Mouse (Mus musculus): ENCODE data around the gene Cnih2. TPM values are rescaled to one million over a fixed set of nuclear protein-coding genes. Genes with fewer than 3 reads are reported as not detected.

The Cnih2 gene
- polyA plus RNA-seq, 1 experiment from 2014 or later, result 357 TPM

GRCm38 (mm10) chr19:5062041-5062440 is 36.3 kb downstream of the Cnih2 start:
- 86% methylated on average over 5 of the region's 5 CpGs for WGBS

GRCm38 (mm10) chr19:5060365-5061330 is 37.7 kb downstream of the Cnih2 start:
- Histone ChIP-seq H3K4me1 (replicated peaks) (peaks cover 28% of the 10 kb centered on the region), H3K27me3 (peaks cover 14% of the 10 kb centered on the region), H3K9me3 (no peaks in the 10 kb centered on the region), H3K4me2 (replicated peaks) (no peak overlapping the region), H3K9ac (replicated peaks) (no peak overlapping the region), H3K36me3 (no peaks in the 10 kb centered on the region), H3K4me3 (replicated peaks) (no peak overlapping the region), H3K27ac (no peak overlapping the region)
- WGBS, result 41% methylated on average over 5 of the region's 5 CpGs
- no peak for ATAC-seq

More at GRCm38 (mm10) chr19:5062041-5062440, 36.3 kb downstream of the Cnih2 start:
- no peak overlapping the region for H3K4me3 ChIP-seq (replicated peaks)
- no peak overlapping the region for H3K9ac ChIP-seq (replicated peaks)
- ATAC-seq, result no peak
- H3K4me1 ChIP-seq (replicated peaks), result peaks cover 24% of the 10 kb centered on the region
- H3K9me3 ChIP-seq, result no peaks in the 10 kb centered on the region
- H3K4me2 ChIP-seq (replicated peaks), result no peak overlapping the region
- no peaks in the 10 kb centered on the region for H3K36me3 ChIP-seq
- no peak overlapping the region for H3K27ac ChIP-seq
- H3K27me3 ChIP-seq, result peaks cover 26% of the 10 kb centered on the region

- Histone ChIP-seq H3K9me3 (no peaks in the 10 kb centered on the region), H3K27ac (no peak overlapping the region), H3K4me3 (replicated peaks) (no peak overlapping the region), H3K27me3 (peaks cover 20% of the 10 kb centered on the region), H3K9ac (replicated peaks) (peak overlapping the region; percentile 33; the same call in 1 of the 2 replicates), H3K4me2 (replicated peaks) (no peak overlapping the region), H3K4me1 (replicated peaks) (peaks cover 28% of the 10 kb centered on the region), H3K36me3 (no peaks in the 10 kb centered on the region)
- ATAC-seq, result peak; percentile 41; the same call in 1 of the 2 replicates
- 10% methylated on average over 10 of the region's 10 CpGs for WGBS
Observed at GRCm38 (mm10) chr19:5058801-5059771, 39.2 kb downstream of the Cnih2 start.

GRCm38 (mm10) chr19:5057876-5058775 is 40.2 kb downstream of the Cnih2 start:
- 28% methylated on average over 16 of the region's 16 CpGs for WGBS
- peaks cover 28% of the 10 kb centered on the region for H3K4me1 ChIP-seq (replicated peaks)
- no peak overlapping the region for H3K4me2 ChIP-seq (replicated peaks)
- H3K4me3 ChIP-seq (replicated peaks), result no peak overlapping the region
- H3K36me3 ChIP-seq, result no peaks in the 10 kb centered on the region
- no peaks in the 10 kb centered on the region for H3K9me3 ChIP-seq
- peaks cover 30% of the 10 kb centered on the region for H3K27me3 ChIP-seq
- ATAC-seq, result no peak
- no peak overlapping the region for H3K27ac ChIP-seq
- no peak overlapping the region for H3K9ac ChIP-seq (replicated peaks)

GRCm38 (mm10) chr19:5056251-5056650 is 42.1 kb downstream of the Cnih2 start:
- Histone ChIP-seq H3K9ac (replicated peaks) (no peak overlapping the region; the same call in 1 of the 2 replicates), H3K4me2 (replicated peaks) (no peak overlapping the region), H3K27me3 (peaks cover 48% of the 10 kb centered on the region), H3K4me1 (replicated peaks) (peaks cover 30% of the 10 kb centered on the region), H3K9me3 (no peaks in the 10 kb centered on the region), H3K27ac (no peak overlapping the region), H3K36me3 (no peaks in the 10 kb centered on the region), H3K4me3 (replicated peaks) (no peak overlapping the region)
- ATAC-seq, result peak; percentile 52
- 6% methylated on average over 6 of the region's 6 CpGs for WGBS

GRCm38 (mm10) chr19:5053909-5054308 is 44.4 kb downstream of the Cnih2 start:
- Histone ChIP-seq H3K4me3 (replicated peaks) (no peak overlapping the region), H3K9ac (replicated peaks) (no peak overlapping the region), H3K27me3 (peaks cover 61% of the 10 kb centered on the region), H3K9me3 (no peaks in the 10 kb centered on the region), H3K27ac (no peak overlapping the region), H3K4me2 (replicated peaks) (no peak overlapping the region), H3K36me3 (peaks cover 11% of the 10 kb centered on the region), H3K4me1 (replicated peaks) (peaks cover 35% of the 10 kb centered on the region)
- no peak for ATAC-seq
- 19% methylated on average over 9 of the region's 9 CpGs for WGBS

- H3K4me1 ChIP-seq (replicated peaks), result peaks cover 30% of the 10 kb centered on the region
- 55% methylated on average over 17 of the region's 17 CpGs for WGBS
- no peak overlapping the region for H3K27ac ChIP-seq
- no peak overlapping the region for H3K4me3 ChIP-seq (replicated peaks)
- peaks cover 21% of the 10 kb centered on the region for H3K36me3 ChIP-seq
- peaks cover 61% of the 10 kb centered on the region for H3K27me3 ChIP-seq
- no peak overlapping the region for H3K9ac ChIP-seq (replicated peaks)
- ATAC-seq, result no peak
- H3K4me2 ChIP-seq (replicated peaks), result no peak overlapping the region
- H3K9me3 ChIP-seq, result no peaks in the 10 kb centered on the region
Observed at GRCm38 (mm10) chr19:5052853-5053252, 45.5 kb downstream of the Cnih2 start.

GRCm38 (mm10) chr19:5052166-5052822 is 46.0 kb downstream of the Cnih2 start:
- Histone ChIP-seq H3K36me3 (peaks cover 27% of the 10 kb centered on the region), H3K4me3 (replicated peaks) (no peak overlapping the region), H3K4me2 (replicated peaks) (no peak overlapping the region), H3K4me1 (replicated peaks) (peaks cover 30% of the 10 kb centered on the region), H3K9ac (replicated peaks) (no peak overlapping the region), H3K9me3 (no peaks in the 10 kb centered on the region), H3K27ac (no peak overlapping the region), H3K27me3 (peaks cover 61% of the 10 kb centered on the region)
- ATAC-seq, result no peak
- WGBS, result 33% methylated on average over 25 of the region's 25 CpGs

GRCm38 (mm10) chr19:5051515-5051914 is 46.8 kb downstream of the Cnih2 start:
- no peak for ATAC-seq
- WGBS, result 49% methylated on average over 3 of the region's 3 CpGs
- 0 out of 2 replicates have a peak overlapping the region, but pooled peaks have one; percentile 33 for H3K9ac ChIP-seq (replicated peaks)
- H3K36me3 ChIP-seq, result peaks cover 35% of the 10 kb centered on the region
- peaks cover 30% of the 10 kb centered on the region for H3K4me1 ChIP-seq (replicated peaks)
- no peak overlapping the region for H3K4me3 ChIP-seq (replicated peaks)
- no peaks in the 10 kb centered on the region for H3K9me3 ChIP-seq
- no peak overlapping the region for H3K27ac ChIP-seq
- peaks cover 61% of the 10 kb centered on the region for H3K27me3 ChIP-seq
- no peak overlapping the region; the same call in 1 of the 2 replicates for H3K4me2 ChIP-seq (replicated peaks)

- ATAC-seq, result no peak
- H3K9me3 ChIP-seq, result no peaks in the 10 kb centered on the region
- peaks cover 39% of the 10 kb centered on the region for H3K36me3 ChIP-seq
- no peak overlapping the region for H3K4me3 ChIP-seq (replicated peaks)
- no peak overlapping the region; the same call in 1 of the 2 replicates for H3K4me2 ChIP-seq (replicated peaks)
- H3K27me3 ChIP-seq, result peaks cover 61% of the 10 kb centered on the region
- H3K9ac ChIP-seq (replicated peaks), result peak overlapping the region; percentile 33; the same call in 1 of the 2 replicates
- H3K4me1 ChIP-seq (replicated peaks), result peaks cover 25% of the 10 kb centered on the region
- no peak overlapping the region for H3K27ac ChIP-seq
- 7% methylated on average over 17 of the region's 17 CpGs for WGBS
Observed at GRCm38 (mm10) chr19:5051031-5051430, 47.3 kb downstream of the Cnih2 start.
